Mouse (Mus musculus) stomach, postnatal 0 days (tissue): ENCODE results near the gene Ino80. TPM values are rescaled to one million over a fixed set of nuclear protein-coding genes. Genes with fewer than 3 reads are reported as not detected.
A peak's percentile ranks its signal among the peaks of the same experiment; 100 is the strongest.

Source experiments
- ATAC-seq: fragments of 200-750 bp; cut with Nextera tagmentation; 2 replicates; pipeline ENCODE4 v1.8.0; 2017; ENCODE audit not compliant: low FRiP score, low TSS enrichment
- DNase-seq: peaks from one replicate; pipeline ENCODE4 v3.0.0-alpha.2; 2016; ENCODE audit warnings: low spot score
- H3K27ac ChIP-seq: fragments of 300-500 bp; sonication (generic); replicated peaks from 2 replicates; pipeline ENCODE4 v1.5.1; 2014; ENCODE audit warnings: mild to moderate bottlenecking, control low read depth
- H3K27me3 ChIP-seq: fragments of 300-500 bp; sonication (generic); 2 replicates; pipeline ENCODE4 v1.6.1; 2014; ENCODE audit warnings: low read length; ENCODE audit not compliant: control insufficient read depth, insufficient read depth
- H3K36me3 ChIP-seq: fragments of 300-500 bp; sonication (generic); 2 replicates; pipeline ENCODE4 v1.6.1; 2014; ENCODE audit warnings: low read length, mixed read lengths; ENCODE audit not compliant: control insufficient read depth, insufficient read depth
- H3K4me1 ChIP-seq: fragments of 300-500 bp; sonication (generic); replicated peaks from 2 replicates; pipeline ENCODE4 v1.6.1; 2014; ENCODE audit warnings: antibody characterized with exemption; ENCODE audit not compliant: control insufficient read depth, insufficient read depth
- H3K4me2 ChIP-seq: fragments of 300-500 bp; sonication (generic); replicated peaks from 2 replicates; pipeline ENCODE4 v1.6.1; 2014; ENCODE audit warnings: low read depth, mild to moderate bottlenecking, control low read depth, moderate library complexity
- H3K4me3 ChIP-seq: fragments of 300-500 bp; sonication (generic); 2 replicates; pipeline ENCODE4 v1.5.1; 2014; ENCODE audit warnings: low read depth, low read length, control low read depth
- H3K9ac ChIP-seq: fragments of 300-500 bp; sonication (generic); 2 replicates; pipeline ENCODE4 v1.6.1; 2014; ENCODE audit warnings: mild to moderate bottlenecking, low read length, control low read depth, mixed read lengths
- H3K9me3 ChIP-seq: fragments of 300-500 bp; sonication (generic); 2 replicates; pipeline ENCODE4 v1.6.1; 2016; ENCODE audit warnings: low read length; ENCODE audit not compliant: control insufficient read depth
- CTCF ChIP-seq: IDR thresholded peaks from 2 replicates; pipeline ENCODE4 v1.5.1; 2016; ENCODE audit warnings: antibody characterized with exemption, low read depth, mild to moderate bottlenecking, moderate library complexity
- EP300 ChIP-seq: optimal IDR thresholded peaks from 2 replicates; pipeline ENCODE3; 2016; ENCODE audit warnings: antibody characterized with exemption
- WGBS: fragments of 180-500 bp; shearing (Covaris S2); extraction: QIAGEN DNeasy Blood & Tissue Kit; methylation state at CpG from one replicate; pipeline ENCODE4 v1.1.7; 2014; 5-methylcytosine and 5-hydroxymethylcytosine counted together
- polyA plus RNA-seq: library from polyadenylated mRNA; unstranded; fragments of >200 nt; fragmentation: Nextera tagmentation; extraction: Ambion mirVana; gene quantifications from 2 replicates; pipeline ENCODE4 v1.2.1, GENCODE M21; 2015

Gene Ino80
- polyA plus RNA-seq, 1 experiment from 2014 or later: 2.0 TPM

DNA sequence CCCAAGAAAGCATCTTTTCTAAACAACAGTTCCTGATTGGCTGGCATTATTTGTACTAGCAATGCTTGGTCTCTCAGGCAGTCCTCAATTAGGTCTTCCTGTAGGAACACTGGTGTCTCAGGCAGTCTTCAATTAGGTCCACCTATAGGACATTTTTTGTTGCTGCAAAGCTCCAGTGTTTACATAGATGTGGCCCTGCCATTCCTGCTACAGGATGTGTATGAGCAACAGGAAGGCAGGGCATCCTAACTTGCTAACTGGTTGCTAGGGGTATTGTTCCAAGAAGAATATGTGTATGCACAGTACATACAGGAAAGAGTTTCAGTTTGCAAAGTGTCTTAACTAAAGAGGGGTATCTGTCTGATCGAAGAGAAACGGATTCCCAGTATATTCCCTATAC, 18.6 kb upstream of the Ino80 start:
- no peak overlapping the region for H3K27ac ChIP-seq
- H3K27me3 ChIP-seq: no peaks in the 10 kb centered on the region
- H3K4me1 ChIP-seq: no peaks in the 10 kb centered on the region
- H3K36me3 ChIP-seq: no peaks in the 10 kb centered on the region
- H3K9ac ChIP-seq: no peak overlapping the region
- H3K9me3 ChIP-seq: no peaks in the 10 kb centered on the region
- H3K4me3 ChIP-seq: no peak overlapping the region
- H3K4me2 ChIP-seq: no peak overlapping the region
- ATAC-seq (no peak), DNase-seq (no peak)
- WGBS: 88% methylated on average over 2 of the region's 2 CpGs
- TF ChIP-seq CTCF: no peak
- TF ChIP-seq EP300: no peak

DNA sequence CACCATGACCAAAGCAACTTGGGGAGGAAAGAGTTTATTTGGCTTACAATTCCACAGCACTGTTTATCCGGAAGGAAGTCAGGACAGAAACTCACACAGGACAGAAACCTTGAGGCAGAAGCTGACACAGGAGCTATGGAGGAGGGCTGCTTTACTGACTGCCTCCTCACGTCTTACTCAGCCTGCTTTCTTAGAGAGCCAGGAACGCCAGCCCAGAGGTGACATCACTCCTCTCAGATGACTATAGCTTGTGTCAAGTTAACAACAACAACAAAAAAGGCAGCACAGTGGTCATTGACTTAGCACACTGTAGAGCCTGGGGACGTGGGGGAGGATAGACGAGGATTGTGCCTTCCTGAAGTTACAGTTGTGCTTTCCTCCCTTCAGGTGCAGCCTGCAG, 14.5 kb upstream of the Ino80 start:
- Histone ChIP-seq H3K36me3 (no peaks in the 10 kb centered on the region), H3K27ac (no peak overlapping the region), H3K9ac (no peak overlapping the region), H3K4me1 (no peaks in the 10 kb centered on the region), H3K4me3 (no peak overlapping the region), H3K27me3 (no peaks in the 10 kb centered on the region), H3K9me3 (no peaks in the 10 kb centered on the region), H3K4me2 (no peak overlapping the region)
- ATAC-seq (peak; percentile 57), DNase-seq (no peak)
- TF ChIP-seq EP300: no peak
- 45% methylated on average over 5 of the region's 5 CpGs for WGBS

DNA sequence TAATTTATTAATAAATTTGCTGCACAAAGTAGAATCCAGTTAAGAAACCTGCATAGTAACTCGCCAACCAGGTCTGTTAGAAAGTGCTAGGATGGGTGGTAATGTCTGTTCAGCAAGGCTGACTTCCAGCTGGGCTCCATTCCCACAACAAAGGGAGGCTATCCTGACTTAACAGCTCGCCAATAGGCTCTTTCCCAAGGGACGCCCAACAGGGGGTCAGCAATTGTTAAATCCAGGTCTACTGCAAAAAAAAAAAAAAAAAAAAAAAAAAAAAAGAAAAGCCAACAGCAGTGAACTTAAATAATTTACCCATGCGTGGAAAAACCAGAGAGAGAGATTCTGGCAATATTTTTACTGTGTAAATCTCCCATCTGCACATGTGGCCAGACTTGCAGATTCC, 9.0 kb upstream of the Ino80 start:
- H3K27ac ChIP-seq: no peak overlapping the region
- H3K9me3 ChIP-seq: no peaks in the 10 kb centered on the region
- no peaks in the 10 kb centered on the region for H3K36me3 ChIP-seq
- H3K9ac ChIP-seq: no peak overlapping the region
- H3K4me3 ChIP-seq: no peak overlapping the region
- WGBS: 20% methylated on average over 4 of the region's 4 CpGs
- no peaks in the 10 kb centered on the region for H3K27me3 ChIP-seq
- H3K4me1 ChIP-seq: no peaks in the 10 kb centered on the region
- ATAC-seq (no peak), DNase-seq (no peak)
- TF ChIP-seq CTCF: no peak
- TF ChIP-seq EP300: no peak
- H3K4me2 ChIP-seq: no peak overlapping the region

DNA sequence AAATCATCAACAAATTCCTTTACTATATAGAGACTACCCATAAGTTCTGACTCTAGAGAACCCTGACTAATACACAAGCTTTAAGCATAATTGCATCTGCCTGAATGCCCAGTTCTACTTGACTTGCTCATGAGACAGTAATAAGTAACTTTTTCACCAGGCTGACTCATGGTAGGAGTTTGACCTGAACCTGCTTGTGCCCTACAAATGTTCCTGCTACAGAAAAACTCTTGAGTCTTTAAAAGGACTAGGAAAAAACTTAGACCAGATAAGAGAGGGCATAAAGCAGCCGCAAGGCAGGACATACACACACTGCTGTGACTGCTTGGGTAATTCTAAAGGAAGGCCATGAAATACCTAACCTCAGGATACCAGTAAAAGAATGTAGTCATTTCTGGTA, 4.8 kb upstream of the Ino80 start:
- WGBS: 81% methylated on average over 1 of the region's 1 CpGs
- Histone ChIP-seq H3K4me2 (no peak overlapping the region), H3K27me3 (no peaks in the 10 kb centered on the region), H3K27ac (no peak overlapping the region), H3K9ac (no peak overlapping the region), H3K36me3 (0 out of 2 replicates have a peak, but pooled peaks cover 2% of the 10 kb centered on the region), H3K4me1 (no peaks in the 10 kb centered on the region), H3K9me3 (no peaks in the 10 kb centered on the region), H3K4me3 (no peak overlapping the region)
- DNase-seq: no peak
- TF ChIP-seq EP300 (no peak), CTCF (no peak)
- ATAC-seq: no peak

DNA sequence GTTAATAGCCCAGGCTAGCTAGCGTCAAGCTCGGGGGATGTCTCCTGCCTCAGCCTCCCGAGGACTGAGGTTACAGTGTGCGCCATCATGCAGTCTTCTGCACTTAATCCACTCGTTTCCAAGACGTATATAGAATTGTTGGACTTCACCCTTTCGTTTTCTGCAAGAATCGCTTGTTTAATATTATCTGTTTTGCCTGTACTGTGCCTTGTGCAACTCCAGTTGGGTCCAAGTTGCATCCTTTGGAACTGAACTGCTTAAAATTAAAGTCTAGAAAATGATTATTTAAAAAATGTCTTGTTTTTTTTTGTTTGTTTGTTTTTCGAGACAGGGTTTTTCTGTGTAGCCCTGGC, 886 bp upstream of the Ino80 start:
- H3K36me3 ChIP-seq: 0 out of 2 replicates have a peak, but pooled peaks cover 2% of the 10 kb centered on the region
- ATAC-seq (no peak), DNase-seq (no peak)
- H3K9ac ChIP-seq: peak overlapping the region; percentile 84
- peak overlapping the region; percentile 89 for H3K4me3 ChIP-seq
- H3K27me3 ChIP-seq: no peaks in the 10 kb centered on the region
- no peaks in the 10 kb centered on the region for H3K9me3 ChIP-seq
- H3K4me2 ChIP-seq: peak overlapping the region; percentile 61
- TF ChIP-seq CTCF (no peak), EP300 (no peak)
- H3K27ac ChIP-seq: peak overlapping the region; percentile 100
- H3K4me1 ChIP-seq: no peaks in the 10 kb centered on the region
- 8% methylated on average over 9 of the region's 9 CpGs for WGBS

DNA sequence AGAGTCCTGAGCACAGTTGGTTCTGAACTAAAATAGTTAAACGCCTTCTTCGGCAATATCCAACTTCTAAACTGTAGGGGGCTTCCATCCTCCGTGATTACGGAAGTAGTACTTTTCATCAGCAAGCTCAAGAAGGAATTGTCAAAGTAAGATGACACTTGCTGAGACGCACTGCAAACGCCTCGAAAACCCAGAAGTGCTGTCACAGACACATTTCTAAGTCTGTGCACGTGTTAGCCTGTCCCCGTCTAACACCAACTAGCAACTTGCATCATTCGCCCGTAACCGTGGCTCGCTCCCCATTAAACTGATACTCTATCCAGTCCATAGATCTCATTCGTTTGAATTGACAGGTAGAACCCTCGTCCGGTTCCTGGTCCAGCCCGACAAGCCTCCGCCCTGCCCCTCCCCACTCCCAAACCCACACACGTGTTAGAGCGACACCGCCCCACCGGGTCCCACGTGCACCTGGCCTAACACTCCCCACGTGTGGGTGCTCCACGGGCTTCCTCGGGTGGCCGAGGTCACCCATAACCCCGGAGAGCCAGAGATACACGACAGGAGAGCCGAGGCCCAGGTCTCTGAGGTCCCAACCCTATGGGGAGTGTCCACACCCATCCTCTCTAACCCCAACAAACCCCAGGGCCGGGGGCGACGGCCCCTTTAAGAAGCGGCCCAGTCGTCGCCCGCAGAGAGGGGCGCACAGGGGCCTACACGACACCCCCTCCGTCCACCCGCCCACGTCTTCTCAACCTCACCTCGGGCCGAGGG, 681 bp downstream of the Ino80 start:
- under 1% methylated on average over 34 of the region's 44 CpGs for whole genome bisulfite sequencing
- H3K4me2 ChIP-seq: peak overlapping the region; percentile 77
- peak; percentile 88 for DNase-seq
- peak overlapping the region; percentile 100 for H3K27ac ChIP-seq
- TF ChIP-seq CTCF (peak; percentile 54), EP300 (no peak)
- no peaks in the 10 kb centered on the region for H3K4me1 ChIP-seq
- no peaks in the 10 kb centered on the region for H3K9me3 ChIP-seq
- H3K27me3 ChIP-seq: no peaks in the 10 kb centered on the region
- H3K9ac ChIP-seq: peak overlapping the region; percentile 100
- H3K36me3 ChIP-seq: 0 out of 2 replicates have a peak, but pooled peaks cover 2% of the 10 kb centered on the region
- ATAC-seq: peak; percentile 63
- H3K4me3 ChIP-seq: peak overlapping the region; percentile 89
